Mouse (Mus musculus) MEL (cell line): ENCODE data around the gene Tmem91.

ENCODE experiments used
- BHLHE40 ChIP-seq: IDR thresholded peaks from 2 replicates; pipeline ENCODE4 v1.6.1; 2012; ENCODE audit warnings: low read depth, mild to moderate bottlenecking, inconsistent platforms, low read length, improper control_type of control experiment, borderline replicate concordance
- CTCF ChIP-seq, 3 experiments: IDR thresholded peaks in 2 of 3; conservative IDR thresholded peaks in 1 of 3; 2 replicates each; pipeline ENCODE4 v1.5.1; 2011 to 2012; ENCODE audit warnings: low read length in 3 of 3, low read depth in 2 of 3, mild to moderate bottlenecking in 2 of 3, improper control_type of control experiment in 1 of 3, inconsistent platforms in 1 of 3, mixed read lengths in 1 of 3, moderate library complexity in 1 of 3; ENCODE audit not compliant: control insufficient read depth in 1 of 3, insufficient read depth in 1 of 3, poor library complexity in 1 of 3, severe bottlenecking in 1 of 3
- EP300 ChIP-seq, 2 experiments: IDR thresholded peaks; 2 replicates each; pipeline ENCODE4 v1.6.1; 2011; ENCODE audit warnings: improper control_type of control experiment in 2 of 2, low read length in 2 of 2, low read depth in 1 of 2, mild to moderate bottlenecking in 1 of 2
- MAFK ChIP-seq: IDR thresholded peaks from 2 replicates; pipeline ENCODE4 v1.6.1; 2011; ENCODE audit warnings: low read depth, mild to moderate bottlenecking, low read length, improper control_type of control experiment, borderline replicate concordance
- MAX ChIP-seq: IDR thresholded peaks from 2 replicates; pipeline ENCODE4 v1.6.1; 2011; ENCODE audit warnings: low read length, improper control_type of control experiment
- POLR2A ChIP-seq, 2 experiments: IDR thresholded peaks; 2 replicates each; pipeline ENCODE4 v1.6.1; 2011 to 2012; ENCODE audit warnings: low read length in 2 of 2, mild to moderate bottlenecking in 2 of 2, control low read depth in 1 of 2, improper control_type of control experiment in 1 of 2, low read depth in 1 of 2, moderate library complexity in 1 of 2; ENCODE audit not compliant: control insufficient read depth in 1 of 2, insufficient read depth in 1 of 2, poor library complexity in 1 of 2
- RAD21 ChIP-seq: IDR thresholded peaks from 2 replicates; pipeline ENCODE4 v1.6.1; 2011; ENCODE audit warnings: mild to moderate bottlenecking, low read depth, low read length, improper control_type of control experiment
- SMC3 ChIP-seq: IDR thresholded peaks from 2 replicates; pipeline ENCODE4 v1.6.1; 2011; ENCODE audit warnings: low read depth, low read length, improper control_type of control experiment
- ZMIZ1 ChIP-seq: IDR thresholded peaks from 2 replicates; pipeline ENCODE4 v1.6.1; 2012; ENCODE audit warnings: low read depth, mild to moderate bottlenecking, inconsistent platforms, low read length, improper control_type of control experiment, moderate library complexity

DNA sequence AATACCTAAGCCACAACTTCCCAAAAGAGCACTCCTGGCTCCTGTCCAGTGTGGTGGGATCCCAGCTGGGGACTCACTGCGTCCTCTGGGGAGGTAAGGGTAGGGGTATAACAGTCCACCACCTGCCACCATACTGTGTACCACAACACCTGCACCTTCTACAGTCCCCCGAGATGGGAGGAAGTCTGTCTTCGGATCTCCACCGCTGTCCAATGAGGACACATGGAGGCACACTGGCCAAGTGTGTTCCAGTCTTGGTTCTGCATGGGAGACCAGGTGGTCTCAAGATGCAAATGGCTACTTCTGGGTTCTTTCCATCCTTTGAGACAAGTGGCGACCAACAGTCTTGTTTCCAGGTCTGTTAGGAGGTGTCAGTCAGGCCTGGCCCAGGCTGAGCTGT is 36.2 kb upstream of the Tmem91 start:
- TF ChIP-seq CTCF (IDR thresholded peaks at IDR 0.05 in 2 of 3, conservative IDR thresholded peaks at IDR 0.05 in 1 of 3; ENCODE audit: control insufficient read depth in 1 of 3, insufficient read depth in 1 of 3, low read depth in 2 of 3, low read length in 3 of 3, poor library complexity in 1 of 3, severe bottlenecking in 1 of 3) (no peak), MAFK (no peak), POLR2A (IDR thresholded peaks at IDR 0.05; ENCODE audit: control insufficient read depth in 1 of 2, insufficient read depth in 1 of 2, low read depth in 1 of 2, low read length in 2 of 2, poor library complexity in 1 of 2) (0 out of 4 replicates have a peak, but pooled peaks of 1 of the 2 experiments have one; percentile 4), EP300 (IDR thresholded peaks at IDR 0.05; ENCODE audit: low read depth in 1 of 2, low read length in 2 of 2) (no peak), MAX (no peak), RAD21 (no peak), SMC3 (no peak), ZMIZ1 (no peak), BHLHE40 (no peak)
